Mouse (Mus musculus) layer of hippocampus, postnatal 25 days (tissue): Measurements from ENCODE around the gene Pdzk1ip1. TPM values are rescaled to one million over a fixed set of nuclear protein-coding genes. Genes with fewer than 3 reads are reported as not detected.

Source experiments
- DNase-seq, 2 experiments: peaks; one replicate each; pipeline ENCODE4 v3.0.0; 2022; ENCODE audit warnings: mixed read lengths in 2 of 2, low spot score in 1 of 2; ENCODE audit errors: extremely low spot score in 1 of 2
- total RNA-seq, 2 experiments: library from RNA; stranded (reverse); gene quantifications; 2 replicates each; pipeline ENCODE4 v1.2.3; 2021

Pdzk1ip1 gene
- total RNA-seq = under 1 TPM in 1 of 2 experiments, not detected in 1; 0.71 TPM

DNA sequence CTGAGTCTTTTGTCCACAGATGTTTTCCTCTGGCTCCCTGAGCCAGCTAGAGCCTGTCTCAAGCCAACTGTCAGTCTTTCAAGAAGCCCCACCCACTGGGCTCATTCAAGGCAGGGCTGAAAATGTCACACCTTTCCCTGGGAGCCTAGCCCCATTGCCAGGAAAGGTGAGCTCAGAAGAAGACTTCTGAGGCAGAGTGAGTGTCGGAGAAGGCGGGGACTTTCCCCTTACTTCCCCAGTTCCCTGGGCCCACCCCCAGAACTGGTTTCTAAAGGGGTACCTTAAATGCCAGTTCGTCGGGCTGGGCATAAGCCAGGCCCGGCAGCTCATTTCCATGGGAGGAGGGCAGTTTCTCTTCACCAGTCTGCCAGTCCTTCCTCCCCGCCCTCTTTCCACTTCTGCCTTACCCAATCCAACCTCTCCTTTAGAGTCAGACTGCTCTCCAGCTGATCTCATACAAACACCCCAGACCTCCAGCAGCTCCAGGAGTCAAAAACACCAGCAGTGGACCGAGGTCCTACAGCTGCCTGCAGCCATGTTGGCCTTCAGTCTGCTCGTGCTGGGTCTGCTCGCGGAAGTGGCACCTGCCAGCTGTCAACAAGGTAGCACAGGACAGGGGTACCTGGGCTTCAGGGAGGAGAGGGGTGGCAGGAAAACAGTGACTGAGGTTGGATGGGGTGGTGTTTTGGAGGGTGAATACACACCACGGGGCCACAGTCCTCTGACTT lies at the start of gene Pdzk1ip1:
TSS of gene Pdzk1ip1 (plus strand) at position 98 of the 728 bp plus-strand sequence.
- DNase-seq = no peak

DNA sequence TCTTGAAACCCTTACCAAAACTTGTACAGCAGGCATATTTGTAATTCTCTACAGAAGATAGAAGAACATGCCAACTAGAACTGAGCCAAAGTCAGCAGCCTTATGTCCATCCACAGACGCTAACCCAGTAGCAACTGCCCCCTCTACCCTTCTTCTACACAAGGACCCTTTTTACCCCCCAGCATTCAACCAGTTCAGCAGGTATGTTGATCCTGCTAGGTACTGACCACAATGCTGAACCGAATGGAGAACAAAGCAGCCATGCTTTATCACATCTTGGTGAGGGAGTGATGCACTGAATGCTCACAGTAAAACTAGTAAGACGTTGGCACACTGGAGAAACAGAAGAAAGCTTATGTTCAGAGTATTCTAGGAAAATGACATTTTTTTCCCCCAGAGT lies 42.9 kb upstream of the Pdzk1ip1 start:
- DNase-seq = no peak

DNA sequence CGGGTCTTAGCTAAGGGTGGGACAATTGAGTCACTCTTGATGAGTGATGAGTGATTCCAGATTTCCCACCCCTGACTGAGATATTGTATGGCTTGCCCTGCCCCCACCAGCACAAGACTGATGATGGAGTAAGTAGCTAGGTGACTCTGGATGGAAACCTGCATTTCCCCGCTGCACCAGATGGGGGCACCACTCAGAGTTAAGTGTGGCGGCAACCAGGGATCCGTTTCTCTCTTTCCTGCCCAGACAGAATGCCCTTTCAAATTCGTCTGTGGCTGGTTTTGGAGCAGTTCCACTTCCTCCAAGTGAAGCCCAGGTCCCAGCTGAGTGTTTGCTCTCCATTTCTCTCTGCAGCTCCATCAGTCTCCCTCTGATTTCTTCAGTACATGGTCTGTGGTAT lies 40.8 kb upstream of the Pdzk1ip1 start:
- DNase-seq = peak in 1 of 2 experiments; percentile 62

DNA sequence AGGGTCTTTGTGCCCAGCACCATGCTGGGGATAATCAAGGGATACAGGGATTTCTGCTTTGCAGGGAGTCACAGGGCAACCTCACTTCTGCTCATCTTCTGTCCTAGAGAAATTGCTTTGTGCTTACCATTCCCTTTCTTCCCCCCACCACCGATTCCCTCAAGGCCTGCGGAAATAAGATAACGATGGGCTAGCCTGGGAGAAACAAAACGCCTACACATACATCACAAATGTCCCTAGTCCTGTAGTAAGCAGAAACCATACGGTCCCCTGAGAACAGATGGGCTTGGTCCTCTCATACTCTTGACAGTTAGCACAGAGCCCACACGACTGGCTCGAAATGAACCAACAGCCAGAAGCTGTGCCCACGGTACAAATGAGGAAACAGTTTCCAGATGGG lies 40.3 kb upstream of the Pdzk1ip1 start:
- DNase-seq = no peak

DNA sequence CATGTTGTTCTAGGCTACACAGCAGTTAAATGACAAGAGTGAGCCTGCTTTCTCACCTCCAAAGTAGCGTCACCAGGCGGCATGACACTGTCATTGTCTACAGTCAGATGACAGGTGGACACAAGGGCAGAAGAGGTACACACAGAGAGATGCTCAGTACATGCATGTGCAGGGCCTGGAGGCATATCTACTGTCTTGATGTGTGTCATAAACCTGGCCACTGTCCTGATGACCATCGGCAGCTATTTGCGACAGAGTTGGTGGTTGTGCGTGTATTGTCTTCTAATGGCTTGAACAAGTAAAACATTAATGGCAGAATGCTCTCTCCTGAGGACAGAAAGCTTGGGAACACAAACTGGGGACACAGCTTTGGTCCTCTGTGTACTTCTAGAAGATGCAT lies 37.3 kb upstream of the Pdzk1ip1 start:
- DNase-seq = no peak

DNA sequence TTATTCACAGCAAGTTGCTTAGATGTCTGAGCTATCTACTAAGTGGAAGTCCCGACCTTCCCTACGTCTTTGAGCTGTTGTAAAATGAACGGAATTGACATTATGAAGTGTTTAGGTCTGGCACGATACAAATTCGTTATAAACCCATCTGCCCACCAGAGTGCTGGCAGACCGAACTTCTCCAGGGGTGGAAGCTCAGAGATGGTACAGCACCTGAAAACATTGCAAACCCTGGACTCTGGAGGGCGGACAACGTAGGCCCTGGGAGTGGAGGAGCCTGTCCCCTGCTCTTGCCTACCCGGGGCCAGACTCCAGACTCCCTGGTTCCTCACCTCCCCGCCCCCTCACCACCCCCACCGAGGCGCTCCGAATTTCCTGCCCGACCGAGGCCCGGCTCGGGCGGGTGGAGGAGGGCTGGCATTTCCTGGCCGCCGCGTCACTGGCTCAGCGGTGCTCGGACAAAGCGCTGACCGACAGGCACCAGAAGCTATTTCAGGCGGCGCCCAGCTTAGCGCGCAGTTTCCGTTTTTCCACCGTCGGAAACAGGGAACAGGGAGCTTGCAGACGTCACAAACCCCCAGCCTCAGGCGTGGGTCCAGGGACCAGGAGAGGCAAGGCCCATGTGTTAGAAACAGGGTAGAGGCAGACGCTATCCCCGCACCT lies 36.0 kb upstream of the Pdzk1ip1 start:
- DNase-seq = no peak

DNA sequence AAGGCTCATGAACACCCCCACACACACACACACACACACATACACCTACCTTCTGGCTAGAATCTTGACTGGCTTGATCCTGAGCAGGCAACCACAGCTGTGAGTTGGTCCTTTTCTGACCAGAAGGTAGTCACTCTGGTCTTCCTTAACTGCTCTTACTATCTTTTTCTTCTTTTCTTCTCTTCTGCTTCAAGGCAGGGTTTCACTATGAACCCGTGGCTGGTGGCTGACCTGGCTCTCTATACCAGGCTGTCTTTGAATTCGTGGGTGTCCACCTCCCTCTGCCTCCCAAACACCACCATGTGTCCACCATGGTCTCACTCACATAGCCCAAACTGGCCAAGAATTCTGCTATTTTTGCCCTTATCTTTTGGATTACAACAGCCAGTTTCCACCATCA lies 33.5 kb upstream of the Pdzk1ip1 start:
- DNase-seq = no peak

DNA sequence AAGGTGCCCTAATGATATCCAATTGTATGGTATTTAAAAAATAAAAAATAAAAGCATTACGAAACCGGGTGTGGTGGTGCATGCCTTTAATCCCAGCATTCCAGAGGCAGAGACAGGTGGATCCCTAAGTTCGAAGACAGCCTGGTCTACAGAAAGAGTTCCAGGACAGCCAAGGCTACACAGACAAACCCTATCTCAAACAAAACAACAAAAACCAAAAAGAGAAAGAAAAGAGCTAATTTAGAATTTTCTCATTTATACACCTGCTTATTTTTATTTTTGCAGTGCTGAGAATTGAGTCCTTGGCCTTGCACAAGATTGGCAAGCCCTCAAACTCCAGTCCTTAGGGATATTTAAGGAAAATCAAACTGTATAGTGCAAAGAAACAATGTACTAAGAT lies 32.8 kb upstream of the Pdzk1ip1 start:
- no peak for DNase-seq

DNA sequence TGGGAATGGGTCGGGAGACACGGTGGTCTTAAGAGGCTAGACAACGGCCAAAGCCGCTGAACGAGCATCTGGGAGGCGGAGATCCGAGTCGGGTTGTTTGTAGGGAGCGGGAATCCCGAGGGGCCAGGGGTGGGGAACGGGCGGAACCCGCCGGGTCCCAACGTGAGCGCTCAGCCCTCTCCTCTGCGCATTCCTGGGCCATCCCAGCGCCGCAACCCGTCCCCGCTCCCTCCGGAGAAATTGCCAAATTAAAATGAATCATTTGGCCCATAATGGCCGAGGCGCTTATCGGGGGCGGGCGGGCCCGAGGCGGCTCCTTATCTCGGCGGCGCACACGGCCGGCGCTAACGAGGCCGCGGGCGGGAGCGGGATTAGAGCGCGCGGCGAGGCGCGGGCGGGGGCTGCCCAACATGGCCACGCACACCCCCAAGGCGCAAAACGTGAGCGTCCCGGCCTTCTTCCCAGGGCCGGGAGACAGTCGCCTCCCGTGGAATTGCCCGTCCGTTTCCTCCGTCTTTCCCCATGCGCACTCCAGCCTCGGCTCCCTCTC lies 32.1 kb upstream of the Pdzk1ip1 start, which contains the start of gene Tal1:
TSS of gene Tal1 (plus strand) at position 56 of the 550 bp plus-strand sequence.
- DNase-seq = no peak

DNA sequence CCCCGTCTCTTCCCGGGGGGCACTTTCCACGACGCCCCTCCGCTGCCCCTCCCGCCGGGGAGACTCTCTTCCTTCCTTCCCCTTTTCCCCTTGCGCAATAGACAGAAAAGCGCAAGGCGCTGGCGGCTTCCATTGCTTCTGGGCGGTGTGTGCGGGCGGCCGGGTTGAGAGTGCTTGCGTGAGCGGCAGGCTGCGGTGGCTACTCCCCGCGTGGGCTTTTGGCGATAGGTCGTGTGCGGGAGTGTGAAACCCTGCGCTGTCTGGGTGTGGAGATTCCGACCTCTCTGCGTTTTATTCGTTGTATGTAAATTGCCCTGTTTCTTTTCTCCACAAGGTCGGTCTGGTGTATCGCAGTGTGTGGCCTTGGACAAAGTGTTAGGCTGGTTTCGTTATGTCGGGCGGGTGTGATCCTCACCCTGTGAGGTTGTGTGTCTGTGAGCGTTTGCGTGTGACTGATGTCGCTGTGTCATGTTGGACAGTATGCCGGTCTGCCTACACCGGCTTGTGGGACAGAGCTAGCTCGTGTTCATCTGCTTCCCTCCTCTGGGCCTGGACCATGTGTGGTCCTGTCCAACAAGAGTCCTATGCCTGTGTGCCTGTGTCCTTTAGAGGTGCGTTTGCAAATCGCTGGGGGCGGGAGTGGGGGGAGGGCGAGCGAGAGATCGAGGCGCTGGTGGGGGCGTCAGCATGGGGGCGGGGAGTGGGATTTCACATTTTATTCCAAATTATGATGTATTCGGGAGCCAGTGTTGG lies 31.4 kb upstream of the Pdzk1ip1 start:
- DNase-seq = peak in 1 of 2 experiments; percentile 47

DNA sequence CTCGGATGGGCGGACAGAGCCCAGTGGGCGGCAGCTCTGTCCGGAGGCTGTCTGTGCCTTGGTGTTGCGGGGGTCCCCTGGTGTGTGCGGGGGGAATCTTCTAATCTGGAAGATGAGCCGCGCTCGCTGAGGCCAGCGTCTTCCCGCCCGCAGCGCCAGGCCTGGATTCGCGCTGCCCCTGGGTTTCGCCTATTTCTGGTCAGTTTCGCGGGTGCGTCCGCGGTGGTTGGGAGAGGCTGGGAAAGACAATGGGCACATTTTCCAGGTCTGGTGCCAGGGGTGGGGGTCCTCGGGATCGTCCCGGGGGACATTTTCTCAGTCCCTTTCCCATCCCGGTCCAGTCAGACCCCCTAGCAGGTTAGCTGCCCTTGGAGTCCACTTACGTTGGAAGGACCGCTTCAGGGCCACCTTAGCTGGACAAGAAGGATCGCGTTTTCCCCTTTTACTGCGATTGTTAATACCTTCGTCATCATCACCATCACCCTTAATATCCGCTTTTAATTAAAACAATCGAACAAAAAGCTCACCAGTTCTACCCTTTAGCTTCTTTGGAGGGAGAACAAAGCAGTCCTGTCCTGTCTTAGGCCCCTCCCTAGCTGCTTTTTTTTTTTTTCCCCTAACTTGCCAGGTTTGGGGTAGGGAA lies 30.7 kb upstream of the Pdzk1ip1 start:
- no peak for DNase-seq

DNA sequence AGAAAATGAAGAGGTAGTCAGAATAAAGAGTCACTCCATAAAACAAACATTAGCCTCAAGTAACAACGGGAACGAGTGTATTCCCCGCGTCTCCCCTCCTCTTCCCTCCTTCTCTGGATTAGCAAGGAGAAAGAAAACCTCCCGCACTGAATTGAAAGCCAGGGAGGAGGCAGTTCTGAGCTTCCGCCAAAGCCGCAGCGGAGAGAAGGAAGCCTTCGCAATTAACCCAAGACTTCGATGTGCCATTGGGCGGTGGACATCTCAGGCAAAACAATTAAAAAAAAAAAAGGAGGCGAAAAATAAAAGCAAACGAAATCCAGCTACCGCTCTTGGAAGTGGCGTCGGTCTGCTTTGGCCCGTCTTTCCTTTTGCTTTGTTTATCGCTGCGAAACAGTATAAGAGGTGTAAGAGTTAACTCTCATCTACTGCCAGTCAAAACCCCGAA lies 30.2 kb upstream of the Pdzk1ip1 start:
- no peak for DNase-seq

DNA sequence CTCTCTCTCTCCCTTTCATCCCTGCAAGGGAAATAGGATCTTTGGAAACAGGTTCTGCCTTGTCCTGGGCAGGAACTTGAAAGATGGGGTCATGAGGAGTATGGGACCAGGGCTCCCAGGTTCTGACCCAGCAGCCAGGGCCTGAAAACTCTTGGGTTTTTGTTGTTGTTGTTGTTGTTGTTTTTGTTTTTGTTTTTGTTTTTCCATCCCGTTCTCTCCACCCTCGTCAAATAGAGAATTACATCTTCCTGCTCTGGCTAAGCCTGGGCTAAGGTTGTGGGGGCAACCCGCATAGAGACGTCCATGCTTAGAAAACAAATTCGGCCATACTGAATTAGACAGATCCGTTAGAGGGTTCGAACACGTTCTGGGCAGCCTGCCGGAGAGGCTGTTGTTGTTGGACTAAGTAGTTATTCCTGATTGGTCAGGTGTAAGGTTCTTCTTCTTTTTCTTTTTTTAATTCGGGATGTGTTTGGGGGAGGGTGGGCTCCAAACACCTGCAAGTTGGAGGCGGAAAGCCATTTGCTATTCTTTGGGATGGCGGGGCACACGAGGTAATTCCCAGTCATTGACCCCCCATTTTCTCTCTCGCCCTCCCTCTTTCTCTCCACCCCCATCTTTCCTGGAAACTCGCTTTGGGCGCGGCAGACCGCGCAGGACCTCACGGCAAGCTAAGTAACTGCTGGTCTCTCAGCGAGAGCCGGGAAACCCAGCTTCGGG lies 29.5 kb upstream of the Pdzk1ip1 start:
- no peak for DNase-seq

DNA sequence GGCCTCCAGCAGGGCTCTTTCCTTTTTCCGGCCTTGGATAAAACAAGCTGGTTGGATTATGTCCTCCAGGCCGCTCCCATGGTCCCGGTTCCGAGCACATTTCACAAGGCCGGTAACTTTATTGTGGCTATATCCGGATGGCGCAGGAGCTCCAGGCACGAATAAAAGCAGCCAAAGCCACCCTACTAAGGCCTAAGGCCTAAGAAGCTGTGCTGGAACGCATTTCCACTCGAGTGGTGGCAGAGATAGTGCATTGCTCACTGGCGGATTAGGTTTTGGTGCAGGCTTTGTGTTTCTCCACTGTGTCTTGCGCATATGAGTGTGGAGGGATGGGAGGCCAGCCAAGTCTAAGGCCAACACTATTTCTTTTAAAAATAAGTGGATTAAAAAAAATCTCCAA lies 28.6 kb upstream of the Pdzk1ip1 start:
- DNase-seq = no peak

DNA sequence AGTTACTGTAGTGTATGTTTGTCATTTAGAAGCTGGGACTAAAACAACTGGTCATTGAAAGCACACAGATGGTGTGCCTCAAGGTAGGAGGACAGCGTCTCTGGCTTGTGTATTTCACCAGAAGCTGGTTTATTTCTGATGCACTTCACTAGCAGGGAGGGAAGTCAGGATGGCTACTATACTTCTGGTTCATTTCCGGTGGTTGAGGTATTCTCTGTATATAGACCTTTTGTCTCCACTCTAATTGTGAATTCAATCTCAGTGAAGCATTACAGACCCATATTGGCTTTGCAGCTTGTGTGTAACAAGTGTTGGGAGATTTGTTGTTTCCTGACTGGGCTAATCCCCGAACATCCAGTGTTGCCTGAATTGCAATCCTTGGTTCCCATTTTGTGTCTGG lies 27.8 kb upstream of the Pdzk1ip1 start:
- no peak for DNase-seq

DNA sequence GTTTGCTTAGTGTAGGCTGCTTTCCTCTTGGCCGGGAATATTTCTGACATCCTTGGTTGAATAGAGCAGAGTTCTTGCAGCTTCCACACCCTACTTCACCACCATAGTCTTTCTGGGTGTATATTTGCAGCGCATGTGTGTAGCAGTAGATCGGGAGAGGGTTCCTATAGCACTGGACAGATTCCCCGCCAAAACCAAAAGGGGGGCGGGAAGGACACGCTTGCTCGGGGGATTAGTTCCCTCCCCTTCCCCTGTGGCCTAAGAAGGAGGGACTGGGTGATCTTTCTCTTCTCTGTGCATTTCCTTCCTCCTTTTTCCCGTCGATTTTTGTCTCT lies 26.0 kb upstream of the Pdzk1ip1 start:
- no peak for DNase-seq

DNA sequence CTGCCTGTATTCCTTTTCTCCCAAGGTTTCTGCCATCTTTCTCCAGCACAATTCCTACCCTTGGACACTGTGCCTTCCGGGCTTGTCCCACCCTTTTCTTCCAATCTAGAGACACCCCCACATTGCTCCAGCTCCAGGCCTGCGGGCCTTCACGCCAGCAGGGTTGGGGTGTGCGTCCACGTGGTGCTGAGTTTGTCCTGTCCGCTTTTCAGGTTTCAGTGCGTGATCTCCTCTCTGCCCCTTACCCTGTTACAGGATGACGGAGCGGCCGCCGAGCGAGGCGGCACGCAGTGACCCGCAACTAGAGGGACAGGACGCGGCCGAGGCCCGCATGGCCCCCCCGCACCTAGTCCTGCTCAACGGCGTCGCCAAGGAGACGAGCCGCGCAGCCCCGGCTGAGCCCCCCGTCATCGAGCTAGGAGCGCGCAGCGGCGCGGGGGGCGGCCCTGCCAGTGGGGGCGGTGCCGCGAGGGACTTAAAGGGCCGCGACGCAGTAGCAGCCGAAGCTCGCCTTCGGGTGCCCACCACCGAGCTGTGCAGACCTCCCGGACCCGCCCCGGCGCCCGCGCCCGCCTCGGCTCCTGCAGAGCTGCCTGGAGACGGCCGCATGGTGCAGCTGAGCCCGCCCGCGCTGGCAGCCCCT lies 25.5 kb upstream of the Pdzk1ip1 start:
- peak in 1 of 2 experiments; percentile 22 for DNase-seq

DNA sequence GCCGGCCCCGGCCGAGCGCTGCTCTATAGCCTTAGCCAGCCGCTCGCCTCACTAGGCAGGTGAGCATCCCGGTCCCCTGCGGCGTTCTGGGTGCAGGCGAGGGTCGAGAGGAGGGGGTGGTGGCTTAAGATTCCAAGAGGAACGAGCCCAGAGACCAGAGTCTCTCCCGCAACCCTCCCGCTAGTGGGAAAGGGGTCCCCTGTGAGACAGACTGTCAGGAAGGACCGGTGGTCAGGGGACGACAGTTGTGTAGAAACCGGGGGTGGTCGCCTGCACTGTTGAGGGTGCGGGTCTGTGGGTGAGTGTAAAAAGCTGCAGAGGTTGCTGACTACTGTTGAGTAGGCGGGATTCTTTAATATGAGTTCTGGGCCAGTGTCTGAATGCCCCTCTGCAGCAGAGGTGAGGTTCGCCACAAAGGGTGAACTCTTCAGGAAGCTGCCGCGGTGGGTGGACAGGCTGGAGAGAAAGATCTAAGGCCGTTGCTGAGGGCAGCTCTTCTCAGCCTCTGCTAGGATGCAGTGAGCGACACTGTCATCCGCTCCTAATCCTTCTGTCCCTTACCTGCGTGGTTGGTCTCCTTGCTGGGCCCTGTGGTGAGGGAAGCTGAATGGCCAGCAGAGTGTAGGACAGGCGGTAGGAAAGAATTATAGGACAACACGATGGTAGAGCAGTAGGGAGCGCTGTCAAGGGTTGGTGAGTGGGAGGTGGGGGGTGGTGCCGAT lies 24.8 kb upstream of the Pdzk1ip1 start:
- no peak for DNase-seq

DNA sequence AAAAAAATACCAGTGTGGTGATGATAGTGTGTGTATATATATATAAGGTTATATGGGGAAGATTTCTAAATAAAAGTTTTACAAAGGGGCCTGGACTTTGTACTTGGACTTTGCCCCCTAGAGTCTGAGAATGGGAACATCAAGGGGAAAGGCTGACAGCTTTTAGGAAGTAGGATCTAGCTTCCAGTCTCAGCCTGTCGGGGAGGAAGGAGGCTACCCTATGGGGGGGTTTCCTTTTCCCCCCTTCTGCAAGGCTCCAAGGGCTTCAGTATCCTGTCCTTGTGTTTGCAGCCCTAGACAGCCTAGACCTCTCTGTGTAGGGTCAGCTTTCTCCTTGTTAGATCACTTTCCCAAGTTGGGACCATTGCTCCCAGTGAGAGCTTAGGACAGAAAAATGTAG lies 16.8 kb upstream of the Pdzk1ip1 start:
- no peak for DNase-seq
